Mouse (Mus musculus) heart, embryonic 11.5 days (tissue): ENCODE results near the gene Apln. TPM values are rescaled to one million over a fixed set of nuclear protein-coding genes. Genes with fewer than 3 reads are reported as not detected.

Experiments
- ATAC-seq: fragments of 200-750 bp; cut with Nextera tagmentation; replicated peaks from 2 replicates; pipeline ENCODE4 v1.8.0; 2017; ENCODE audit warnings: moderate library complexity; ENCODE audit not compliant: insufficient number of reproducible peaks, low FRiP score, low TSS enrichment
- H3K27ac ChIP-seq: fragments of 300-500 bp; sonication (generic); 2 replicates; pipeline ENCODE4 v1.5.1; 2014; ENCODE audit warnings: mild to moderate bottlenecking, low read depth, low read length
- H3K27me3 ChIP-seq: fragments of 300-500 bp; sonication (generic); 2 replicates; pipeline ENCODE4 v1.6.1; 2014; ENCODE audit warnings: mild to moderate bottlenecking, low read length, mixed read lengths; ENCODE audit not compliant: control insufficient read depth, insufficient read depth
- H3K36me3 ChIP-seq: fragments of 300-500 bp; sonication (generic); 2 replicates; pipeline ENCODE4 v1.6.1; 2014; ENCODE audit warnings: mild to moderate bottlenecking, low read length, moderate library complexity, mixed read lengths; ENCODE audit not compliant: control insufficient read depth, insufficient read depth
- H3K4me1 ChIP-seq: fragments of 300-500 bp; sonication (generic); 2 replicates; pipeline ENCODE4 v1.6.1; 2014; ENCODE audit warnings: low read length; ENCODE audit not compliant: control insufficient read depth, insufficient read depth
- H3K4me2 ChIP-seq: fragments of 300-500 bp; sonication (generic); 2 replicates; pipeline ENCODE4 v1.6.1; 2014; ENCODE audit warnings: mild to moderate bottlenecking, moderate library complexity
- H3K4me3 ChIP-seq: fragments of 300-500 bp; sonication (generic); 2 replicates; pipeline ENCODE4 v1.5.1; 2014; ENCODE audit warnings: low read depth, low read length
- H3K9ac ChIP-seq: fragments of 300-500 bp; sonication (generic); 2 replicates; pipeline ENCODE4 v1.6.1; 2014; ENCODE audit warnings: mild to moderate bottlenecking, low read depth, low read length, moderate library complexity
- H3K9me3 ChIP-seq: fragments of 300-500 bp; sonication (generic); replicated peaks from 2 replicates; pipeline ENCODE4 v1.6.1; 2016; ENCODE audit warnings: low read length; ENCODE audit not compliant: control insufficient read depth
- WGBS: fragments of 180-500 bp; shearing (Covaris S2); extraction: QIAGEN DNeasy Blood & Tissue Kit; methylation state at CpG from one replicate; pipeline ENCODE4 v1.1.7; 2014; ENCODE audit not compliant: insufficient replicate concordance; 5-methylcytosine and 5-hydroxymethylcytosine counted together
- polyA plus RNA-seq: library from polyadenylated mRNA; unstranded; fragments of >200 nt; fragmentation: Nextera tagmentation; extraction: Ambion mirVana; gene quantifications from 2 replicates; pipeline ENCODE4 v1.2.1, GENCODE M21; 2014

The Apln gene
- polyA plus RNA-seq, 1 experiment from 2014 or later, result 0.84 TPM

- H3K36me3 ChIP-seq, result no peaks in the 10 kb centered on the region
- 69% methylated on average over 7 of the region's 7 CpGs for WGBS
- H3K9ac ChIP-seq, result no peak overlapping the region
- no peaks in the 10 kb centered on the region for H3K4me1 ChIP-seq
- no peak overlapping the region for H3K4me2 ChIP-seq
- no peak overlapping the region for H3K27ac ChIP-seq
- no peak for ATAC-seq
- H3K27me3 ChIP-seq, result no peaks in the 10 kb centered on the region
- no peak overlapping the region for H3K4me3 ChIP-seq
- H3K9me3 ChIP-seq, result no peaks in the 10 kb centered on the region
Observed at GRCm38 (mm10) chrX:48001151-48001550, 33.5 kb downstream of the Apln start.

DNA sequence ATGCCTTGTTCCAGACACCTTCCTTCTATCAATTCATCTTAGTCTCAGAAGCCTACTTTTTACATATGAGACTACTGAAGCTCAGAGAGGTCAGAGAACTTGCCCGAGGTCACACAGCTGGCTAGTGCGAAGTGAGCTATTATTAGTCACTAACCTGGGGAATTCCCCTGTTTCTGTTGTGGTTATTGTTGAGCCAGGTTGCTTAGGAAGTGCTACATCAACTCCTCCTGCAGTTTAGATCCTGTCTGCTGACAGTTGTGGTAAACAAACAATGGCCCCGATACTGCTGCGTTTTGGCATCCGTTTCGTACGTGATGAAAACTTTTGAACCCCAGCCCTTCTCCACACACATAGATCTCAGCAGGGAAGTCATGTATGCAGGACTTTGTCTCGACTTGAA lies 36.2 kb downstream of the Apln start:
- no peak for ATAC-seq
- Histone ChIP-seq H3K27me3 (no peaks in the 10 kb centered on the region), H3K9me3 (no peaks in the 10 kb centered on the region), H3K4me1 (no peaks in the 10 kb centered on the region), H3K9ac (no peak overlapping the region), H3K4me3 (no peak overlapping the region), H3K4me2 (no peak overlapping the region), H3K36me3 (no peaks in the 10 kb centered on the region), H3K27ac (no peak overlapping the region)
- WGBS, result 81% methylated on average over 8 of the region's 8 CpGs

GRCm38 (mm10) chrX:47992606-47993005 lies 42.0 kb downstream of the Apln start:
- peak overlapping the region; percentile 41 for H3K4me2 ChIP-seq
- H3K36me3 ChIP-seq, result no peaks in the 10 kb centered on the region
- no peak overlapping the region for H3K9ac ChIP-seq
- 21% methylated on average over 8 of the region's 8 CpGs for WGBS
- no peak overlapping the region for H3K4me3 ChIP-seq
- no peak for ATAC-seq
- no peaks in the 10 kb centered on the region for H3K27me3 ChIP-seq
- no peak overlapping the region for H3K27ac ChIP-seq
- no peaks in the 10 kb centered on the region for H3K4me1 ChIP-seq
- H3K9me3 ChIP-seq, result no peaks in the 10 kb centered on the region

- Histone ChIP-seq H3K4me2 (no peak overlapping the region), H3K4me1 (no peaks in the 10 kb centered on the region), H3K9ac (no peak overlapping the region), H3K4me3 (no peak overlapping the region), H3K27me3 (no peaks in the 10 kb centered on the region), H3K36me3 (no peaks in the 10 kb centered on the region), H3K27ac (no peak overlapping the region), H3K9me3 (no peaks in the 10 kb centered on the region)
- no peak for ATAC-seq
- WGBS, result 65% methylated on average over 8 of the region's 8 CpGs
Observed at GRCm38 (mm10) chrX:47988024-47988423, 46.6 kb downstream of the Apln start.

DNA sequence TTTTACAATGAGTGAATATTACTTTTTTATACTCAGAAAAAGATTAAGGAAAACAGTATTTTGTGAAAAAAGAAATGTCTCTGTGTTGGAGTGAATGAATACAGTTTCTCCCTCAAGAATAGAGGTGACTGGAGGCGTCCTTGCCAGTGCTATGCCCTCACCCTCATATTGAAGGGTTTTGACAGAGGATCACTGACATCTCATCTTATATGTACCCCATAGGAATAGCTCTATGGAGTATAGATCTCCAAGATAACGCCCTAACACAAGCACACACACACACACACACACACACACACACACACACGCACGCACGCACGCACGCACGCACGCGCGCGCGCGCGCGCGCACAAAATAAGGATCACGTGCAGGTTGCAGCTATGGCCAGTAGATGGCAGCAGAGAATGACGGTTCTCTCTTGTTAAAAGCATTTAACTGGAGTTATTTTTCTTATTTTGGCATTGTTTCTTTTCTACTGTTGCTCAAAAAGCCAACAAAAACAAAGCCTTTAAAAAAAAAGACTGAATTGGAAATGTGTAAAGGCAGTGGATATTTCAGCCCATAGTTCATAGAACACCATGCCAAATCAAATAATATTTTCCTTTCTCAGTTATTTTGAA lies 49.5 kb downstream of the Apln start:
- ATAC-seq, result no peak
- no peaks in the 10 kb centered on the region for H3K9me3 ChIP-seq
- no peaks in the 10 kb centered on the region for H3K27me3 ChIP-seq
- H3K9ac ChIP-seq, result no peak overlapping the region
- peak overlapping the region; percentile 51 for H3K4me2 ChIP-seq
- H3K4me1 ChIP-seq, result no peaks in the 10 kb centered on the region
- WGBS, result 16% methylated on average over 19 of the region's 19 CpGs
- H3K4me3 ChIP-seq, result no peak overlapping the region
- no peak overlapping the region for H3K27ac ChIP-seq
- H3K36me3 ChIP-seq, result no peaks in the 10 kb centered on the region

GRCm38 (mm10) chrX:47977078-47977477 lies 57.6 kb downstream of the Apln start:
- H3K27me3 ChIP-seq, result no peaks in the 10 kb centered on the region
- no peaks in the 10 kb centered on the region for H3K9me3 ChIP-seq
- H3K4me3 ChIP-seq, result no peak overlapping the region
- no peak for ATAC-seq
- H3K27ac ChIP-seq, result no peak overlapping the region
- H3K9ac ChIP-seq, result no peak overlapping the region
- no peak overlapping the region for H3K4me2 ChIP-seq
- no peaks in the 10 kb centered on the region for H3K4me1 ChIP-seq
- H3K36me3 ChIP-seq, result no peaks in the 10 kb centered on the region
- 43% methylated on average over 5 of the region's 5 CpGs for WGBS

DNA sequence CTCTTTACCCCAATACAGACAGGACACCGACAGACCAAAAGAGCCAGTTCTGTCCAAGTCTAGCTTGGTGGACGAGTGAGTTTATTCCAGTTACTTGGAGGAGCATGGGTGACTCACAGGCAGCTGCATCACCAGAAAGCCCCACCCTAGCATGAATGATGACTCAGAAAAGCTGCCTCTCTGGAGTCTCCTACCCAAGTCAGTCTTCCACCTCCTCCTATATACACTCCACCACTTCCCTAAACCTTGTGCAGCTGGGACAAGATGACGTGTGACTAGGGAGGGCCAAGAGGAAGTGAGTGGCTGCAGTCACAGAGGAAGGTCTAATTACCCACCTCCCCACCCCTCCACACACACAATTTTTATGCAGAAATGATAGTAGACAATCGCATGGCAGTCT lies 58.1 kb downstream of the Apln start:
- H3K4me2 ChIP-seq, result no peak overlapping the region
- no peaks in the 10 kb centered on the region for H3K36me3 ChIP-seq
- H3K9ac ChIP-seq, result no peak overlapping the region
- H3K4me1 ChIP-seq, result no peaks in the 10 kb centered on the region
- WGBS, result 67% methylated on average over 4 of the region's 4 CpGs
- no peak overlapping the region for H3K27ac ChIP-seq
- H3K4me3 ChIP-seq, result no peak overlapping the region
- ATAC-seq, result no peak
- no peaks in the 10 kb centered on the region for H3K9me3 ChIP-seq
- H3K27me3 ChIP-seq, result no peaks in the 10 kb centered on the region

Other genes starting within 250 kb of the Apln start
- gene Smarca1, start 141.9 kb downstream of the Apln start, polyA plus RNA-seq, result 26.2 and 28.8 TPM in 2 replicates
- gene Ocrl, start 122.5 kb downstream of the Apln start, polyA plus RNA-seq, result 14.1 and 14.3 TPM in 2 replicates
- 0.55 and 0.72 TPM in 2 replicates for gene Xpnpep2, start 73.9 kb upstream of the Apln start, polyA plus RNA-seq
- gene Sash3, start 111.6 kb upstream of the Apln start, polyA plus RNA-seq, result 0.76 and 1.0 TPM in 2 replicates
- gene Zdhhc9, start 174.0 kb upstream of the Apln start, polyA plus RNA-seq, result 2.9 and 3.1 TPM in 2 replicates
- gene Utp14a, start 222.0 kb upstream of the Apln start, polyA plus RNA-seq, result 11.0 and 12.0 TPM in 2 replicates